Comparison of ENCODE assay signal across 29 mouse cellular contexts in the genomic region with DNA sequence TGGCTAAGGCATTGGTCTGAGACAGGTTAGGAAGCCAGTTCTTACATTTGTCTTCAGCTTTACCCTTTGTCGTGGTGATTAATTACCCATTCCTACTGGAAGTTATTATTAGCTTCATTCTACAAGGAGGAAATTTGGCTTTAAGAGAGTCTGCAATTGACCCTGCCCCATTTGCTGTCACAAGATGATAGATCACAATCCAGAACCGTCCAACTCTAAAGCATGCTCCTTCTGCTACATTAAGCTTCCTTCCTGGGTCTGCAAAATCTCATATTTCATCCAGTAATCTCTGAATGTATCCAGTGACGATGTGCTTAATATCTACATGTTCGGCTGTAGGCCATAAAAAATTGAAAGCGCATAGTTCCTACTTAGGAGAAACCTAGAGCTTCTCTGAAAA. TPM values are rescaled to one million over a fixed set of nuclear protein-coding genes. Genes with fewer than 3 reads are reported as not detected.
DNase-seq lines count a peak whose midpoint lies in the region; ATAC-seq and TF ChIP-seq lines count a peak whose summit lies in the region.
"Had no signal": no experiment of that assay in that cellular context is flagged by ENCODE, and none has a peak within 500 bp of the region (broad histone marks: within the 10 kb centered on the region; RNA-seq: fewer than 3 reads in every experiment).

No protein-coding gene starts in this region.

- no peak overlapping the region for H3K9ac ChIP-seq in kidney, embryonic 14.5 days (ENCODE audit: low read depth, low read length)
- no peak overlapping the region for H3K9ac ChIP-seq in kidney, postnatal 0 days (ENCODE audit: low read depth, low read length)
- H3K9ac ChIP-seq in stomach, embryonic 14.5 days (replicated peaks; ENCODE audit: low read depth, low read length), result no peak overlapping the region
- H3K9ac ChIP-seq in stomach, postnatal 0 days (ENCODE audit: low read length), result no peak overlapping the region
- H3K9ac ChIP-seq: embryonic facial prominence, embryonic 13.5 days; forebrain, embryonic 12.5 days; forebrain, embryonic 15.5 days; heart, embryonic 12.5 days; heart, embryonic 15.5 days; hindbrain, embryonic 13.5 days had no signal

- H3K36me3 ChIP-seq in kidney, embryonic 14.5 days (ENCODE audit: control insufficient read depth, insufficient read depth, low read length), result no peaks in the 10 kb centered on the region
- no peaks in the 10 kb centered on the region for H3K36me3 ChIP-seq in kidney, postnatal 0 days (ENCODE audit: insufficient read depth, low read length)
- no peaks in the 10 kb centered on the region for H3K36me3 ChIP-seq in stomach, embryonic 14.5 days (ENCODE audit: control insufficient read depth, insufficient read depth, low read length)
- no peaks in the 10 kb centered on the region for H3K36me3 ChIP-seq in stomach, postnatal 0 days (ENCODE audit: control insufficient read depth, insufficient read depth, low read length)
- H3K36me3 ChIP-seq: embryonic facial prominence, embryonic 10.5 days; embryonic facial prominence, embryonic 13.5 days; forebrain, embryonic 12.5 days; forebrain, embryonic 15.5 days; heart, embryonic 12.5 days; heart, embryonic 15.5 days; hindbrain, embryonic 10.5 days; hindbrain, embryonic 13.5 days had no signal

- H3K27ac ChIP-seq in kidney, embryonic 14.5 days (ENCODE audit: low read depth, low read length), result no peak overlapping the region
- H3K27ac ChIP-seq in kidney, postnatal 0 days, result no peak overlapping the region
- no peak overlapping the region for H3K27ac ChIP-seq in stomach, embryonic 14.5 days (ENCODE audit: low read length)
- H3K27ac ChIP-seq in stomach, postnatal 0 days (replicated peaks), result no peak overlapping the region
- H3K27ac ChIP-seq: embryonic facial prominence, embryonic 10.5 days; embryonic facial prominence, embryonic 13.5 days; forebrain, embryonic 12.5 days; forebrain, embryonic 15.5 days; heart, embryonic 15.5 days; hindbrain, embryonic 10.5 days; hindbrain, embryonic 13.5 days had no signal

- peak; percentile 49; the same call in 1 of the 2 replicates for ATAC-seq in kidney, embryonic 14.5 days (ENCODE audit: low FRiP score, low TSS enrichment)
- ATAC-seq in kidney, postnatal 0 days (replicated peaks; ENCODE audit: low FRiP score, low read depth), result no peak
- ATAC-seq in stomach, embryonic 14.5 days (ENCODE audit: insufficient number of reproducible peaks, insufficient read depth, low FRiP score, low read depth), result peak; percentile 61; the same call in 1 of the 2 replicates
- no peak for ATAC-seq in stomach, postnatal 0 days (ENCODE audit: low FRiP score, low TSS enrichment)
- ATAC-seq: CD4-positive, CD25-positive, alpha-beta regulatory T cell, adult 4 months; forebrain, embryonic 15.5 days had no signal

- H3K4me3 ChIP-seq in kidney, embryonic 14.5 days (ENCODE audit: low read length), result no peak overlapping the region
- no peak overlapping the region for H3K4me3 ChIP-seq in kidney, postnatal 0 days (replicated peaks; ENCODE audit: low read depth, low read length)
- no peak overlapping the region for H3K4me3 ChIP-seq in stomach, embryonic 14.5 days (ENCODE audit: low read depth, low read length)
- no peak overlapping the region for H3K4me3 ChIP-seq in stomach, postnatal 0 days (ENCODE audit: low read depth, low read length)
- H3K4me3 ChIP-seq: embryonic facial prominence, embryonic 10.5 days; embryonic facial prominence, embryonic 13.5 days; erythroblast, embryonic 14.5 days; forebrain, embryonic 12.5 days; forebrain, embryonic 15.5 days; heart, embryonic 12.5 days; heart, embryonic 15.5 days; hindbrain, embryonic 10.5 days; hindbrain, embryonic 13.5 days had no signal

- no peaks in the 10 kb centered on the region for H3K4me1 ChIP-seq in kidney, embryonic 14.5 days (ENCODE audit: control insufficient read depth, insufficient read depth, low read length)
- no peaks in the 10 kb centered on the region for H3K4me1 ChIP-seq in kidney, postnatal 0 days (replicated peaks; ENCODE audit: insufficient read depth, low read length)
- H3K4me1 ChIP-seq in stomach, embryonic 14.5 days (ENCODE audit: control insufficient read depth, insufficient read depth, low read length), result no peaks in the 10 kb centered on the region
- H3K4me1 ChIP-seq in stomach, postnatal 0 days (replicated peaks; ENCODE audit: control insufficient read depth, insufficient read depth), result no peaks in the 10 kb centered on the region
- H3K4me1 ChIP-seq: embryonic facial prominence, embryonic 10.5 days; embryonic facial prominence, embryonic 13.5 days; forebrain, embryonic 12.5 days; forebrain, embryonic 15.5 days; heart, embryonic 12.5 days; heart, embryonic 15.5 days; hindbrain, embryonic 10.5 days; hindbrain, embryonic 13.5 days had no signal

- WGBS in kidney, embryonic 14.5 days, result 34% methylated on average over 5 of the region's 5 CpGs
- 25% methylated on average over 5 of the region's 5 CpGs for WGBS in kidney, postnatal 0 days
- whole genome bisulfite sequencing in stomach, embryonic 14.5 days, result 29% methylated on average over 5 of the region's 5 CpGs
- 36% methylated on average over 5 of the region's 5 CpGs for WGBS in stomach, postnatal 0 days

- no peak for TF ChIP-seq CTCF in kidney, postnatal 0 days (IDR thresholded peaks at IDR 0.05; ENCODE audit: low read depth)
- TF ChIP-seq CTCF in stomach, postnatal 0 days (IDR thresholded peaks at IDR 0.05; ENCODE audit: low read depth), result no peak

- H3K9me3 ChIP-seq in kidney, embryonic 14.5 days (ENCODE audit: control insufficient read depth, low read length), result no peaks in the 10 kb centered on the region
- H3K9me3 ChIP-seq in kidney, postnatal 0 days (replicated peaks; ENCODE audit: low read length), result no peaks in the 10 kb centered on the region
- H3K9me3 ChIP-seq in stomach, embryonic 14.5 days (ENCODE audit: control insufficient read depth, low read depth, low read length), result no peaks in the 10 kb centered on the region
- no peaks in the 10 kb centered on the region for H3K9me3 ChIP-seq in stomach, postnatal 0 days (ENCODE audit: control insufficient read depth, low read length)
- H3K9me3 ChIP-seq: embryonic facial prominence, embryonic 10.5 days; embryonic facial prominence, embryonic 13.5 days; forebrain, embryonic 12.5 days; forebrain, embryonic 15.5 days; heart, embryonic 12.5 days; heart, embryonic 15.5 days; hindbrain, embryonic 10.5 days; hindbrain, embryonic 13.5 days had no signal

- DNase-seq in kidney, postnatal 25 days, result no peak
- peak; percentile 77 for DNase-seq in kidney, postnatal 0 days (ENCODE audit: low spot score)
- DNase-seq in kidney, adult 8-10 months, result no peak
- no peak for DNase-seq in stomach, postnatal 0 days (ENCODE audit: low spot score)
- peak; percentile 17 for DNase-seq in mesoderm, embryonic 11.5 days (ENCODE audit: low read depth, low spot score)
- DNase-seq in cerebellum, postnatal 36 days, result no peak
- DNase-seq: adrenal gland, adult 2 months; adrenal gland, postnatal 25 days; cerebellum, adult 11-12 months; cerebellum, adult 8-10 months; cerebellum, postnatal 10 days; gastrocnemius, postnatal 25 days; heart, adult 18-20 months; heart, postnatal 10 days; heart, postnatal 36 days had no signal

- no peak overlapping the region for H3K4me2 ChIP-seq in kidney, embryonic 14.5 days (replicated peaks; ENCODE audit: low read depth, low read length)
- H3K4me2 ChIP-seq in kidney, postnatal 0 days (ENCODE audit: low read length), result no peak overlapping the region
- H3K4me2 ChIP-seq in stomach, embryonic 14.5 days (replicated peaks; ENCODE audit: low read depth, low read length), result no peak overlapping the region
- no peak overlapping the region for H3K4me2 ChIP-seq in stomach, postnatal 0 days (replicated peaks; ENCODE audit: low read depth)
- H3K4me2 ChIP-seq: embryonic facial prominence, embryonic 13.5 days; forebrain, embryonic 12.5 days; forebrain, embryonic 15.5 days; heart, embryonic 12.5 days; heart, embryonic 15.5 days; hindbrain, embryonic 13.5 days had no signal

- no peaks in the 10 kb centered on the region for H3K27me3 ChIP-seq in kidney, embryonic 14.5 days (ENCODE audit: control insufficient read depth, insufficient read depth, low read length)
- no peaks in the 10 kb centered on the region for H3K27me3 ChIP-seq in kidney, postnatal 0 days (ENCODE audit: insufficient read depth, low read length)
- no peaks in the 10 kb centered on the region for H3K27me3 ChIP-seq in stomach, embryonic 14.5 days (ENCODE audit: control insufficient read depth, insufficient read depth, low read length)
- no peaks in the 10 kb centered on the region for H3K27me3 ChIP-seq in stomach, postnatal 0 days (ENCODE audit: control insufficient read depth, insufficient read depth, low read length)
- H3K27me3 ChIP-seq: embryonic facial prominence, embryonic 13.5 days; forebrain, embryonic 12.5 days; forebrain, embryonic 15.5 days; heart, embryonic 12.5 days; heart, embryonic 15.5 days; hindbrain, embryonic 13.5 days had no signal

- TF ChIP-seq EP300 in stomach, postnatal 0 days (optimal IDR thresholded peaks at IDR 0.05), result no peak

RNA-seq across cellular contexts. Expression of a gene that starts 29.2 kb away (rescaled TPM):
- polyA plus RNA-seq in kidney, embryonic 14.5 days (2014; fragmentation: Nextera tagmentation; extraction: Ambion mirVana), result 0.22 TPM in 1 of 2 replicates, not detected in the other
- not detected in 2 replicates for polyA plus RNA-seq in kidney, postnatal 0 days (2015; fragmentation: Nextera tagmentation; extraction: Ambion mirVana)
- 0.25 TPM in 1 of 2 replicates, not detected in the other for polyA plus RNA-seq in stomach, embryonic 14.5 days (2014; fragmentation: Nextera tagmentation; extraction: Ambion mirVana)
- polyA plus RNA-seq in stomach, postnatal 0 days (2015; fragmentation: Nextera tagmentation; extraction: Ambion mirVana), result not detected in 2 replicates
- polyA plus RNA-seq: adrenal gland, adult 2 months; brain, embryonic 14.5 days; C2C12; CD4-positive, CD25-positive, alpha-beta regulatory T cell, adult 4 months; embryonic facial prominence, embryonic 10.5 days; embryonic facial prominence, embryonic 13.5 days; erythroblast, embryonic 14.5 days; forebrain, embryonic 12.5 days; forebrain, embryonic 15.5 days; heart, embryonic 12.5 days; heart, embryonic 15.5 days; hindbrain, embryonic 10.5 days; hindbrain, embryonic 13.5 days had no signal

RNA-seq across cellular contexts. Expression of a gene that starts 50.0 kb away (rescaled TPM):
- 36.2 and 39.4 TPM in 2 replicates for polyA plus RNA-seq in kidney, embryonic 14.5 days (2014; fragmentation: Nextera tagmentation; extraction: Ambion mirVana)
- 54.6 and 61.6 TPM in 2 replicates for polyA plus RNA-seq in kidney, postnatal 0 days (2015; fragmentation: Nextera tagmentation; extraction: Ambion mirVana)
- 43.6 and 45.9 TPM in 2 replicates for polyA plus RNA-seq in stomach, embryonic 14.5 days (2014; fragmentation: Nextera tagmentation; extraction: Ambion mirVana)
- polyA plus RNA-seq in stomach, postnatal 0 days (2015; fragmentation: Nextera tagmentation; extraction: Ambion mirVana), result 41.3 and 45.1 TPM in 2 replicates

Comparison
In these comparisons a context has a peak if more than half of its experiments do, and no peak if none do; other contexts are left out.
1. ATAC-seq: peak in kidney, embryonic 14.5 days (single experiment) and stomach, embryonic 14.5 days (single experiment); none in kidney, postnatal 0 days (single experiment) and stomach, postnatal 0 days (single experiment).
2. DNase-seq: peak in kidney, postnatal 0 days (single experiment) and mesoderm, embryonic 11.5 days (single experiment); none in kidney, postnatal 25 days (0 of 2), kidney, adult 8-10 months (0 of 2), stomach, postnatal 0 days (single experiment) and cerebellum, postnatal 36 days (0 of 2).